Mouse (Mus musculus) myocyte (in vitro differentiated cells): Measurements from ENCODE around the gene Ablim1. TPM values are rescaled to one million over a fixed set of nuclear protein-coding genes. Genes with fewer than 3 reads are reported as not detected.

Experiments
- H3K27me3 ChIP-seq: one replicate; pipeline ENCODE4 v1.6.1; 2011; ENCODE audit not compliant: control insufficient read depth, insufficient read depth, insufficient read length
- H3K36me3 ChIP-seq: one replicate; pipeline ENCODE4 v1.6.1; 2011; ENCODE audit not compliant: control insufficient read depth, insufficient read depth
- H3K4me2 ChIP-seq: one replicate; pipeline ENCODE4 v1.6.1; 2011; ENCODE audit warnings: low read depth, control low read depth
- H3K4me3 ChIP-seq: one replicate; pipeline ENCODE4 v1.5.1; 2011; ENCODE audit warnings: mild to moderate bottlenecking, control low read depth, moderate library complexity
- H3K79me2 ChIP-seq: one replicate; pipeline ENCODE4 v1.6.1; 2011; ENCODE audit not compliant: control insufficient read depth, insufficient read depth
- H3ac ChIP-seq: one replicate; pipeline ENCODE4 v1.6.1; 2011; ENCODE audit not compliant: control insufficient read depth, insufficient read length
- CEBPB ChIP-seq: IDR thresholded peaks from 2 replicates; pipeline ENCODE4 v1.6.1; 2011; ENCODE audit warnings: mild to moderate bottlenecking, moderate library complexity; ENCODE audit not compliant: poor library complexity, insufficient read depth, severe bottlenecking
- E2F4 ChIP-seq: IDR thresholded peaks from one replicate; pipeline ENCODE4 v1.6.1; 2011; ENCODE audit warnings: mild to moderate bottlenecking, control low read depth, moderate library complexity; ENCODE audit not compliant: insufficient read depth
- MAX ChIP-seq: IDR thresholded peaks from one replicate; pipeline ENCODE4 v1.6.1; 2011; ENCODE audit warnings: low read depth, mild to moderate bottlenecking, control low read depth
- MYOD1 ChIP-seq, 3 experiments: IDR thresholded peaks; one replicate each; pipeline ENCODE4 v1.6.1; 2011; ENCODE audit warnings: control low read depth in 2 of 3, low read depth in 2 of 3, mild to moderate bottlenecking in 2 of 3, moderate library complexity in 1 of 3; ENCODE audit not compliant: insufficient read length in 2 of 3, control insufficient read depth in 1 of 3
- MYOG ChIP-seq, 3 experiments: IDR thresholded peaks; one replicate each; pipeline ENCODE4 v1.6.1; 2011; ENCODE audit warnings: control low read depth in 2 of 3, low read depth in 2 of 3, mild to moderate bottlenecking in 2 of 3; ENCODE audit not compliant: insufficient read length in 2 of 3, control insufficient read depth in 1 of 3, insufficient read depth in 1 of 3
- POLR2A ChIP-seq: IDR thresholded peaks from one replicate; pipeline ENCODE4 v1.6.1; 2011; ENCODE audit warnings: low read depth, mild to moderate bottlenecking, control low read depth, moderate library complexity; ENCODE audit not compliant: insufficient read length
- POLR2AphosphoS2 ChIP-seq: IDR thresholded peaks from one replicate; pipeline ENCODE4 v1.6.1; 2011; ENCODE audit warnings: low read depth, control low read depth; ENCODE audit not compliant: insufficient read length
- REST ChIP-seq: IDR thresholded peaks from one replicate; pipeline ENCODE4 v1.6.1; 2011; ENCODE audit warnings: mild to moderate bottlenecking, control low read depth, moderate library complexity; ENCODE audit not compliant: insufficient read depth, insufficient read length
- SRF ChIP-seq: IDR thresholded peaks from one replicate; pipeline ENCODE4 v1.6.1; 2011; ENCODE audit warnings: low read depth; ENCODE audit not compliant: control insufficient read depth, insufficient read length
- TCF12 ChIP-seq: IDR thresholded peaks from one replicate; pipeline ENCODE4 v1.6.1; 2011; ENCODE audit warnings: mild to moderate bottlenecking, control low read depth; ENCODE audit not compliant: poor library complexity, insufficient read depth, severe bottlenecking
- TCF3 ChIP-seq: IDR thresholded peaks from one replicate; pipeline ENCODE4 v1.6.1; 2011; ENCODE audit warnings: low read depth, control low read depth; ENCODE audit not compliant: insufficient read length
- USF1 ChIP-seq: IDR thresholded peaks from one replicate; pipeline ENCODE4 v1.6.1; 2011; ENCODE audit warnings: low read depth, mild to moderate bottlenecking, control low read depth, moderate library complexity
- polyA plus RNA-seq: library from polyadenylated mRNA; unstranded; fragments of >200 nt; fragmentation: generic; extraction: Trizol; gene quantifications from one replicate; pipeline ENCODE4 v1.2.1, GENCODE M21; 2012; ENCODE audit warnings: missing spikeins

Ablim1 gene
- polyA plus RNA-seq, 1 experiment, result 29.9 TPM

DNA sequence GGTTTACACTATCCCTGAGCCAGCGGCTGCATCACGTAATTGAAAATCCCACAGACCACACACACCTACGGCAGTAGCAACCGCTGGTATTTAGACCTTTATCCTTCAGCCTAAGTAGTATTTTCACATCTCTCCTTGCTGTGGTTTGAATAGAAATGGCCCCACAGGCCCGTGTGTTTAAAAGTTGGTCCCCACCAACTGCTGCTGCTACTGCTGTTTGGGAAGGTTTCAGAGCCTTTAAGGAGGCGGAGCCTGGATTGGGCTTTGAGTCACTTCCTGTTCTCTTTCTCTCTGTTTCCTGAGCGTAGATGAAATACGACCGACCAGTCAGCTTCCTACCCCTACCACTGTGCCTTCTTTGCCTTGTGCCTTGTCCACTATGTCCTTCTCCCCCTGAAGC, 214.7 kb downstream of the Ablim1 start:
- no peaks in the 10 kb centered on the region for H3K27me3 ChIP-seq
- H3K36me3 ChIP-seq, result no peaks in the 10 kb centered on the region
- TF ChIP-seq CEBPB (no peak), POLR2A (no peak), USF1 (no peak), MAX (no peak), REST (no peak), TCF3 (no peak), MYOG (IDR thresholded peaks at IDR 0.05; ENCODE audit: control insufficient read depth in 1 of 3, insufficient read depth in 1 of 3, insufficient read length in 2 of 3, low read depth in 2 of 3) (no peak), TCF12 (no peak), E2F4 (no peak)
- no peak overlapping the region for H3ac ChIP-seq
- H3K4me3 ChIP-seq, result no peak overlapping the region
- H3K4me2 ChIP-seq, result no peak overlapping the region
- H3K79me2 ChIP-seq, result no peaks in the 10 kb centered on the region

DNA sequence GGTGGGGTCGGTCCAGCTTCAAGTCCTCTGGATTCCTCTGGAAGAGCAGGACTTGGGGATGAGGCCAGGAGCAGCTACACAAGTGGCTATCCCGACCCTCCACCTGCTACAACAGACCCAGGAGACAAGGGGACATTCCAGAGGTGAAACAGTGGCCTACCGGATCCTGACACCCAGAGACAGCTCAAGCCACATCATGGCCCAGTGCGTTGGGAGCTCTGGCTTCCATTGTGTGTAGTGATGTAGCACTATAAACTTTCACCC, 215.7 kb downstream of the Ablim1 start:
- no peak overlapping the region for H3ac ChIP-seq
- H3K36me3 ChIP-seq, result no peaks in the 10 kb centered on the region
- no peak overlapping the region for H3K4me2 ChIP-seq
- no peaks in the 10 kb centered on the region for H3K79me2 ChIP-seq
- no peaks in the 10 kb centered on the region for H3K27me3 ChIP-seq
- H3K4me3 ChIP-seq, result no peak overlapping the region
- TF ChIP-seq TCF3 (no peak), SRF (no peak), MAX (no peak), E2F4 (no peak), POLR2A (no peak)

DNA sequence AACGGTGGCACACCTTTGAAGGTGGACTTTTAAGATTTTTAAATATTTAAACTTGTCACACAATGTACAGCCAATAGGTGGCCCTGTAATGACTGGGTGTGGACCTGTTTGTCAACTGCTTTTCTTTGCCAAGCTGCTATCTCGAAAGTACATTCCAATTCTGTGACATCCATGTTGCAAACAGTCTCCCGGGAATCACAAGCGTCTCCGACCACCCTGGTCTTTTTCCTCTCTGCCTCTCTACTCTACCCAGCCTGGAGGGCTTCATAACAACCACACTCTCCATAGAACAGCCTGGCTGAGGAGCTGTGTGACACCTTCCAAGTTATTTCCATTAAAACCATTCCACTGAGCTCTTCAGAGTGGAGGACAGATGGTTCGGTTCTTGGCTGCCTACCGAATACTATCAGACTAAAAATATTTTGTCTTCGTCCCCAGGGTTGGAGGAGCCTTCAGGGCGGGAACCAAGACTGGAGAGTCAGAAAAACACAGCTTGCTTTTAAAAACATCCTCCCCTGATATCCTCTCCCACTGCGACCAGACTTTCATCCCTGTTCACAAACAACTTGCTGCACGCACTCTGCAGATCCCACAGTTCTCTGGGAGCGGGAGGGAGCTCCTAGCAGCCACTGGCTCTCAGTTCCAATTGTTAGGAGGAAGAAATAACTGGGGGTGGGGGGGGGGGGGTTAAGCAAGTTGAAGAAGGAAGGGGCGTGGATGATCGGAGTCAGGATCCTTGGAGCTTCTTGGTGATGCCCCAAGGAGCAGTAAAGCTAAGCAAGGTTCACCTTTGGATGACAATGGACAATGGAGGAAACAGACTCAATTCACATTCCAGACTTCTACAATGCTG, 216.3 kb downstream of the Ablim1 start:
- Histone ChIP-seq H3K27me3 (no peaks in the 10 kb centered on the region), H3K4me2 (no peak overlapping the region), H3ac (no peak overlapping the region), H3K79me2 (no peaks in the 10 kb centered on the region), H3K36me3 (no peaks in the 10 kb centered on the region), H3K4me3 (no peak overlapping the region)
- no peak for TF ChIP-seq USF1
- no peak for TF ChIP-seq POLR2A
- no peak for TF ChIP-seq MYOD1 (IDR thresholded peaks at IDR 0.05; ENCODE audit: control insufficient read depth in 1 of 3, insufficient read length in 2 of 3, low read depth in 2 of 3)

DNA sequence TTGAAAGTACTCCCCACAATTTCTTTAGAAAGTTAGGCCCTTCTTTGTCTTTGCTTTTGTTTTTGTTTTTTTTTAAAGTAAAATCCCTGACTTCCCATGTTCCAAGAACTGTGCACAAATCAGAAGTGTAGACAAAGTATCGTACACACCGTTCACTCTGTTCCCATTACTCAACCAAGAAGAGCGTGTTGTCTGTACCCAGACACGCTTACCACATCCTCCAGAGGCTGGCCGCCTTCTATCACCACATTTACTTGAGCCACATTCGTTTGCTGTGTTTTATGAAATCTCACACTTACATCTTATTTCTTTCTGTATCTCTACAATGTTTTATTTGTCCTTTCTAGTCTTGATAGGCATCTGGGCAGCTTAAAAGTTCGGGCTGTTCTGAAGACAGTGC, 219.4 kb downstream of the Ablim1 start:
- no peaks in the 10 kb centered on the region for H3K79me2 ChIP-seq
- TF ChIP-seq CEBPB (no peak), MYOG (IDR thresholded peaks at IDR 0.05; ENCODE audit: control insufficient read depth in 1 of 3, insufficient read depth in 1 of 3, insufficient read length in 2 of 3, low read depth in 2 of 3) (no peak), TCF3 (no peak), TCF12 (no peak), MAX (no peak), MYOD1 (IDR thresholded peaks at IDR 0.05; ENCODE audit: control insufficient read depth in 1 of 3, insufficient read length in 2 of 3, low read depth in 2 of 3) (no peak), E2F4 (no peak), SRF (no peak), POLR2AphosphoS2 (no peak), REST (no peak), POLR2A (no peak), USF1 (no peak)
- no peak overlapping the region for H3K4me3 ChIP-seq
- no peak overlapping the region for H3ac ChIP-seq
- H3K36me3 ChIP-seq, result no peaks in the 10 kb centered on the region
- H3K4me2 ChIP-seq, result no peak overlapping the region
- H3K27me3 ChIP-seq, result no peaks in the 10 kb centered on the region

DNA sequence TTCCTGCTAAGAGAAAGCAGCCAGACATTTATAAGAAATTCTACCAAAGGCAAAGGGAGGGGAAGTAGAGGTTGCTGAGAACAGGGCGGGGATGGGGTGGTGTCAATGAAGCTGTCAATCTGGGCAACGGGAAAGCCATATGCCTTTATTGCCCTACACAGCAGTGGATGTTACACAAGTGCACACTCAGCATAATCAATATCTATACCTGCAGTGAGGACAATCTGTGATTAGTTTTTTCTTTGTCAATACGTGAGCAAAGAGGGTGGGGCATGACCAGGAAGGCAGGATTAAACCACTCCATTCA, 221.1 kb downstream of the Ablim1 start:
- no peak overlapping the region for H3K4me2 ChIP-seq
- no peak overlapping the region for H3K4me3 ChIP-seq
- H3K79me2 ChIP-seq, result no peaks in the 10 kb centered on the region
- H3K27me3 ChIP-seq, result no peaks in the 10 kb centered on the region
- no peak for TF ChIP-seq REST
- TF ChIP-seq POLR2A, result no peak
- no peak for TF ChIP-seq TCF3
- TF ChIP-seq SRF, result no peak
- no peak for TF ChIP-seq MAX
- no peak for TF ChIP-seq POLR2AphosphoS2
- TF ChIP-seq USF1, result no peak
- no peak for TF ChIP-seq MYOG (IDR thresholded peaks at IDR 0.05; ENCODE audit: control insufficient read depth in 1 of 3, insufficient read depth in 1 of 3, insufficient read length in 2 of 3, low read depth in 2 of 3)
- no peak for TF ChIP-seq TCF12
- TF ChIP-seq CEBPB, result no peak
- no peak for TF ChIP-seq MYOD1 (IDR thresholded peaks at IDR 0.05; ENCODE audit: control insufficient read depth in 1 of 3, insufficient read length in 2 of 3, low read depth in 2 of 3)
- H3ac ChIP-seq, result no peak overlapping the region
- no peaks in the 10 kb centered on the region for H3K36me3 ChIP-seq
